Mouse (Mus musculus): ENCODE results near the gene Eif6.

The Eif6 gene

GRCm38 (mm10) chr2:155787949-155788931, 38.5 kb downstream of the Eif6 start:
- DNase-seq (ENCODE audit: low spot score), result no peak

- no peak for DNase-seq (ENCODE audit: low spot score)
Observed at GRCm38 (mm10) chr2:155786905-155787304, 39.8 kb downstream of the Eif6 start.

- no peak for DNase-seq (ENCODE audit: low spot score)
Observed at GRCm38 (mm10) chr2:155784534-155784933, 42.2 kb downstream of the Eif6 start.

GRCm38 (mm10) chr2:155779506-155779905, 47.2 kb downstream of the Eif6 start:
- no peak for DNase-seq (ENCODE audit: low spot score)

GRCm38 (mm10) chr2:155779066-155779465, 47.7 kb downstream of the Eif6 start:
- no peak for DNase-seq (ENCODE audit: low spot score)

GRCm38 (mm10) chr2:155778004-155778403, 48.7 kb downstream of the Eif6 start:
- DNase-seq (ENCODE audit: low spot score), result no peak

DNA sequence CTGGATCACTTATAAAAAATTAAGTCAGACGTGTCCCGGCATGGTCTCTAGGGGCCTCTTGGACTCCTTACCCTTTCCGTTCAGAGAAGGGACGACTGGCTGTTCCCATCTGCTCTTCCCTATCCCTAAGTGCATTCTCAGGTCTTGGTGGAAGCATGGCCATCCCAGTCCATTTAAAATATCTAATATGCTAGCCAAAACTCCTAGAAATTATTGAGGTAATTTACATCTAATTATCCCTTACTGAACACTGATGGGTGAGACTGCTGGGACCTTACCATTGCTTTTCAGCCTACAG, 49.1 kb downstream of the Eif6 start:
- no peak for DNase-seq (ENCODE audit: low spot score)

DNA sequence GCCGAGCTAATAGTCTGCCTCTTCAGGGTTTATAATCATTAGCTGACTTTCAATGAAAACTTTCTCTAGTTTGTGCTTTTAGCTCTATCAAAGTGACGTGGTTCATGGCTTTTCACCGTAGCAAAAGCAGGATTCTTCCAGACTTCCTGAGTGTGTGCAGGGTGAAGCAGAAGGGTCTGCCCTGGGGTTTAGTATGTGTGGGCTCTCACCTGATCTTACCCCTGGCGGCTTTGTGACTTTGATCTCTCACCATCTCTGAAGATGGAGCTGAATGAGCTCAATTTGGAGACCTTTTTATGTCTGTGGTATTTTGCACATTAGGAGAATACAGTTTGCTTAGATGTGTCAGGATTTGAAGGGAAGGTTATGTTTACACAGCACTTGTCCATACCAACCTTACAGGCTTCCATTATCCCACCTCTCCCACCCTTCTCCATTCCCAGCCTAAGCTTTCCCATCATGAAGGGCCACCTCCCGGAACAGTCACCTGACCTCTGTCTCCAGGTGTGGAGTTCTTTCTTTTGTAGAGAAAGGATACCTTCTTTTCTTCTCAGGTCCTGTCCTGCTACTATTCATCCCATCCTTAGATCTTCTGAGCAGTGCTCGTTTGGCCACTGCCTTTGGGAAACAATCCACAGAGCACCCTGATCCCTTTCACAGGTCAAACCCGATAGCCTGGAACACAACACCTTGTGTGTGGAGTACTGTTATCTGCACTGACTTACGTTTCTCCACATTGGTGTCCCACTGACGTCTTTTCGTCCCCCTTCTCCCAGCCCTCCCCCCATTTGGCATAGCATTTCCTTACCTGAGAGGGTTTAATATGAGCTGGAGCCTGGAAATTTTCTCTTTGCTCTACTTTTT, 49.7 kb downstream of the Eif6 start:
- no peak for DNase-seq (ENCODE audit: low spot score)

GRCm38 (mm10) chr2:155775685-155776263, 51.0 kb downstream of the Eif6 start:
- DNase-seq (ENCODE audit: low spot score), result peak; percentile 11

- no peak for DNase-seq (ENCODE audit: low spot score)
Observed at GRCm38 (mm10) chr2:155774927-155775684, 51.6 kb downstream of the Eif6 start, which contains the start of gene Mmp24. Mmp24 (plus strand) TSS chr2:155775342.

DNA sequence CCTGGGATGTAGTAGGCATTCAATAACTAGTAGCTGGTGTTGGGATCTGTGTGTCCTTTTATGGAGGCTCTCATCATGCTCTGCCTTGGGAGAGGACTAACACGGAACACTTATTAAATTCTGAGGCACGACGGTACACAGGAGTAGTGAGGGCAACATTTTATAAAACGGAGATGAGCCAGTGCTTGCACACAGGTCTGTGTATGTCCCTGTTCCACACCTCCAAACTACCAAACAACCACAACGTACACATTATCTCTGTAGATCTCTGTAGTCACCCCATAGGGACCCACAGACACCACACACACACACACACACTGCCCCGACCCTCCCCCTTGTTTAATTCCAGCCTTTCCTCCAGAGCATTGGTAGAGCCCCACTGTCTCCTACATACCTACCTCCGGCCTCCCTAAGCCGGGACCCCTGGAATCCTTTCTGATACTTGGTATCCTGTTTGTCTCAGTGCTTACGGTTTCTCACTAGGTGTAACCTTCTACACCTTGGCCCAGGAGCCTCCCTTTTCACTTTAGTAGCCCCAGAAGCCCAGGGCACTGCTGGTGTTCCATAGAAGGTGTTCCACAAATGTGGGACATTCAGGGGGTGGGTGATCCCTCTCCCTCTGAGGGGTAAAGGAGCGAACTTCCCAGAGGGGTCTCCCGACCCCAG, 52.3 kb downstream of the Eif6 start:
- no peak for DNase-seq (ENCODE audit: low spot score)

GRCm38 (mm10) chr2:155773664-155774063, 53.1 kb downstream of the Eif6 start:
- DNase-seq (ENCODE audit: low spot score), result no peak

Measured in c-Kit-positive CD71-positive TER-119-positive erythroid progenitor cells, embryonic 14.5 days (primary cell).